Mouse (Mus musculus) B cell, adult 67 days (primary cell): ENCODE data around the gene Hes6. TPM values are rescaled to one million over a fixed set of nuclear protein-coding genes. Genes with fewer than 3 reads are reported as not detected.

ENCODE experiments used
- total RNA-seq, 2 experiments: library from RNA; stranded (reverse); gene quantifications; 4 replicates each; pipeline ENCODE4 v1.2.4; 2023

Hes6 gene
- 10 to 100 TPM; 35.1 to 49.2 TPM for total RNA-seq

DNA sequence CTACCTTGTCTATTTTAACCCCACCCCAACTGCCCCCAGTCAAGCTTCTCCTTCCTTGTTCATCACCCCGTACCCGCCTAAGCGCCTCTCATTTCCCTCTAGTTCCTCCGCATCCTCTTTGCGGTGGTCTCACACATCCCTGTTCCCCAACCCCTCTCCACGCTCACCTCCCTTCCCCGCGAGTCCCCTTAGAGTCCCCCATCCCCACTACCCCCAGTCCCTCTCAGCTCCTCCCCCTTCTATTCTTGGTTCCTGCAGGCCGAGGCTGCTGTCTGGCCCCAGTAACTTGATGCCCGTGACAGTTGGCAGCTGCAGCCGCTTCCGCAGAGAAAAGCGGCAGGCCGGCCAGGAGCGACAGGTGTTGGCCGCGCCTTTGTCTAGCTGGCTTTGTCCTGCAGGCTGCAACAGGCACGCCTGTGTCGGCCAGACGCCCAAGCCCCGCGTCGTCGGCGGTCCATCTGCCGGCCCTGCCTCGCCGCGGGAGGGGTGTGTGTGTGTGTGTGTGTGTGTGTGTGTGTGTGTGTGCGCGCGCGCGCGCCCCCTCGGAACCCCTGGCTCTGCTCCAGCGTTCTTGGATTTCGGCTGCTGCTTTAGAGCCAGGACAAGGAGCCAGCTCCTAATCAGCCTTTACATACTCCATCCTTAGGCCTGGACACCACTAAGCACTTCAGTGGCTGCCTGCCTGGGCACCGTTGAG, at the start of gene Hes6:
Gene Hes6 (minus strand): TSS at position 141 of the 697 bp plus-strand sequence.

DNA sequence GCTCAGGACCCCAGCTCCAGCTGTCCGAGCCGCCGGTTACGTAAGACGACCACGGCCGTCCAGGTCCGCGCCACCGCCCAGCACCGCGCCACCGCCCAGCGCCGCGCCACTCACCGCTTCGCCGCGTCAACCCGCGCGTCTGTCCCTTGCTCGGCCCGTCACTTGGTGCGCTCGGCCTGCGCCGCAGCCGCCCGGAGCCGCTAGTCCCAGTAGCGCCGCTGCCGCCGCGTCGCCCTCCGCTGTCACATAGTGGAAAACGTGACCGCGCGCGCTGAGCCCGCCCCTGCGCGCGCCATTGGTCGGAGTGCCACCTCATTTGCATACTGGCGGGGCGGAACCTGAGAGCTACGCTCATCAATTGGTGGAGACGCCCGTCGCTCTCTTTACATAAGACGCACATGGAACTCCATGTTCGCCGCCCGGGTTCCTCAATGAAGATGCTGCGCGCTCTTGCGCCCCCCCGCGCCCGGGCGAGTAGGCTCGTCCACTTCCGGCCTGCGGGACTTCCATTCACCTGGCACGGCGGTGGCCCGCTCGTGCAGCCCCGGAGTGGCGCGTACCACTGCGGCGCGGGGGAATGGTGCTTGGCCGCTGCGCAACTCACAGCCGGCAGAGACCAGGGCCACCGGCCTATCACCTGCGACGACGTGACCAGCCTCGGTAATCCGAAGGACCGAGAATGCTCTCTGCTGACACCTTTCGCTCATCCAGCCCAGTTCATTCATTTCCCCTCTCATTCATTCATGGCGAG, 45.4 kb upstream of the Hes6 start, which contains the start of gene Per2:
Gene Per2 (minus strand): TSS at position 266 of the 751 bp plus-strand sequence.

DNA sequence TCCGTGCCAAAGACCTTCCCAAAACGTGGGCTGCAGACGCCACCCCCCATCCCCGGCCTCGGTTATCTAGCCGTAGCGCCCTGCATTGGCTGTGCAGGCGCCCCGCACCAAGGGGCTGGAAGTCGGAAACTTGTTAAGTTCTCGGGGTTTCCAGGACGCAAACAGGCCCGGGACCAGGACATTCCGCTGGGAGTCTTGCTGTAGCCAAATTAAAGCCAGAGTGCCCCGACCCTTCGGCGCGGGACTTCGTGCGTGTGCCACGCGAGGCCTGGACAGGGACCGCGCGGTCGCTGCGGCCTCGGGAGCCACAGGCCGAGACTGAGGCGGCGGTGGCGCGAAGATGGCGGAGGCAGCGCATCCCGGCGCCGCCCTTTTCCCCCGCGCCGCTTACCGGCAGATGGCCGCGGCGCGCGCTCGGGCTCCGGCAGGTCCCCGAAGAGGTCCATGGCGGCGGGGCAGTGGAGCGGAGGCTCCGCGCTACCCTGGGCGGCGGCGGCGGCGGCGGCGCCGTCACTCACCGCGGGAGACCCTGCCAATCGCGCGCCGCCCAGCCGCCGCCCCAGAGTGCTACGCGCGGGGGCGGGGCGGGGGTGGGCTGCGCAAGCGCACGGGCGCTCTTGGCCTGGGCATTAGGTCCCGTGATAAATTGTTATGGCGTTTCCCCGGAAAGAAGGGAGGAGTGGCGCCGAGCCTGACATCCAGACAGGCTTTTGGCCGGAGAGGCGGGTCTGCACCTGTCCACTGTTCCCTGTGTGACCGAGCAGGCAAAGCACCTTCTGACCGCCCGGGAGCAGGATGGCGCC, 15.4 kb downstream of the Hes6 start, which contains the start of gene Ilkap:
Gene Ilkap (minus strand): TSS at position 556 of the 803 bp plus-strand sequence.

DNA sequence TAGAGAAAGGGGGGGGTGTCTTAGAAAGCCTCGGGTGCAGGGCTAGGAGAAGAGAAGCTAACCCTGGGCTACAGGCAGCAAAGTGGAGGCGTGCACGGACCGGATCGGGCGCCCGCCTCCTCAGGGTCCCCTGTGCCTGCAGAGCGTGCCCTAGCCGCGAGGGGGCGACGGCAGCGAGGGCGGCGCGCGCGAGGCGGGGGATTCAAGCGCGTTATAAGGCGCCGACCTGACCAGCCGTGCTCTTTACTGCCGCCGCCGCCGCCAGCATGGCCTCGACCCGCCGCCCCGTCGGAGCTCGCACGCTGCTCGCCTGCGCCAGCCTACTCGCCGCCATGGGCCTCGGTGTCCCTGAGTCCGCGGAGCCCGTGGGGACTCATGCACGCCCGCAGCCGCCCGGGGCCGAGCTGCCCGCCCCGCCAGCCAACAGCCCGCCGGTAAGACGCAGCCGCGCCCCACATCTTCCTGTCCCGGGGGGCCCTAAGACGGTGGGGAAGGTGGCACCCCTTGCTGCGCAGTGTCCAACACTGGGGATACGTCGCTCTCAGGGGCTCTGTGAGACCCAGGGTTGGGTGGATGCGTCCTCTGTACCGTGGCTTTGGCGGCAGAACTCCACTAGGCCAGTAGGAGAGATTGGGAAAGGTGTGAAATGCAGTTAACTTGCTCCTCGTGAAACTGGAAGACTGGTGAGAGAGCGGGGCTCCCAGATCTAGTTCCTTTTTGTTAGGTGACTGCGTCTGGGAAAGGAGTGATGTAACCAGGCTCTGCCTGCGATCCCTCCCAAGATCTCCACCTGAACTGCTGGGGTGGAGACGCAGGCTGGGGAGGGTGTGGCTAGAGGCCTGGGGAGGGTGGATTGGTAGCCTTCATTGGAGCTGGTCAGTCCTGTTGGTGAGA, 47.4 kb downstream of the Hes6 start, which contains the start of gene Erfe:
Gene Erfe (plus strand): TSS at position 216 of the 894 bp plus-strand sequence.

Other genes starting within 250 kb of the Hes6 start
- gene Ramp1, start 234.2 kb downstream of the Hes6 start, total RNA-seq, result under 1 TPM in 1 of 2 experiments, not detected in 1; 0.23 TPM
- 10 to 100 TPM; 50.8 to 66.0 TPM for gene Ube2f, start 163.7 kb downstream of the Hes6 start, total RNA-seq
- 10 to 100 TPM; 28.1 to 40.0 TPM for gene Scly, start 115.7 kb downstream of the Hes6 start, total RNA-seq
- under 1 TPM in 1 of 2 experiments, not detected in 1; 0.39 TPM for gene Espnl, start 92.0 kb downstream of the Hes6 start, total RNA-seq
- gene Klhl30, start 63.0 kb downstream of the Hes6 start, total RNA-seq, result not detected
- not detected for gene Erfe, start 47.6 kb downstream of the Hes6 start, total RNA-seq
- gene Ilkap, start 15.2 kb downstream of the Hes6 start, total RNA-seq, result 100 to 1,000 TPM; 115 to 116 TPM
- 10 to 100 TPM; 25.0 to 25.3 TPM for gene Per2, start 45.3 kb upstream of the Hes6 start, total RNA-seq
- gene Traf3ip1, start 80.6 kb upstream of the Hes6 start, total RNA-seq, result 10 to 100 TPM in 1 of 2 experiments, 1 to 10 TPM in 1; 8.4 to 10.5 TPM
- 10 to 100 TPM; 13.9 to 17.7 TPM for gene Asb1, start 126.5 kb upstream of the Hes6 start, total RNA-seq